Mouse (Mus musculus) liver, adult 2 months (tissue): ENCODE measurements at regions not wholly inside any gene's neighbourhood (a gene's known extent, or its start where the extent isn't known, plus 50 kb on each side); places are given as distances from the start of the nearest gene placed in this dataset.

Experiments used
- DNase-seq: peaks from one replicate; pipeline ENCODE4 v3.0.0-alpha.2; 2011; ENCODE audit warnings: low read depth, low spot score; ENCODE audit errors: extremely low read depth
- H3K27ac ChIP-seq: fragments of 200-500 bp; replicated peaks from 2 replicates; pipeline ENCODE4 v1.5.1; 2012; ENCODE audit warnings: low read depth, mild to moderate bottlenecking, control low read depth, inconsistent platforms, low read length; ENCODE audit not compliant: insufficient read depth
- H3K27me3 ChIP-seq: fragments of 200-500 bp; 2 replicates; pipeline ENCODE4 v1.6.1; 2012; ENCODE audit warnings: mild to moderate bottlenecking, moderate library complexity, low read length, inconsistent platforms; ENCODE audit not compliant: control insufficient read depth, insufficient read depth
- H3K36me3 ChIP-seq: fragments of 200-500 bp; 2 replicates; pipeline ENCODE4 v1.6.1; 2012; ENCODE audit warnings: low read length, inconsistent platforms; ENCODE audit not compliant: control insufficient read depth, insufficient read depth
- H3K4me1 ChIP-seq: fragments of 200-500 bp; 2 replicates; pipeline ENCODE4 v1.6.1; 2011; ENCODE audit warnings: low read length; ENCODE audit not compliant: control insufficient read depth, insufficient read depth
- H3K4me3 ChIP-seq: fragments of 200-500 bp; 2 replicates; pipeline ENCODE4 v1.5.1; 2011; ENCODE audit warnings: low read depth, mild to moderate bottlenecking, control low read depth, low read length, moderate library complexity; ENCODE audit not compliant: insufficient read depth
- H3K79me2 ChIP-seq: fragments of 200-500 bp; 2 replicates; pipeline ENCODE4 v1.6.1; 2012; ENCODE audit warnings: inconsistent platforms, mild to moderate bottlenecking, low read length, moderate library complexity; ENCODE audit not compliant: control insufficient read depth, insufficient read depth
- H3K9ac ChIP-seq: fragments of 200-500 bp; 2 replicates; pipeline ENCODE4 v1.6.1; 2012; ENCODE audit warnings: low read depth, mild to moderate bottlenecking, control low read depth, inconsistent platforms, low read length
- CTCF ChIP-seq: fragments of 200-500 bp; IDR thresholded peaks from 2 replicates; pipeline ENCODE4 v1.5.1; 2011; ENCODE audit warnings: low read depth, low read length, control low read depth
- POLR2A ChIP-seq: fragments of 200-500 bp; IDR thresholded peaks from 2 replicates; pipeline ENCODE4 v1.6.1; 2011; ENCODE audit warnings: low read length, control low read depth; ENCODE audit not compliant: insufficient read depth; ENCODE audit errors: extremely low read depth
- WGBS: fragments of 180-500 bp; shearing (Covaris S2); methylation state at CpG from one replicate; pipeline ENCODE4 v1.1.7; 2018; 5-methylcytosine and 5-hydroxymethylcytosine counted together

GRCm38 (mm10) chr9:25201671-25202070, 50.1 kb upstream of the Herpud2 start:
- H3K4me1 ChIP-seq, result no peaks in the 10 kb centered on the region
- H3K79me2 ChIP-seq, result no peaks in the 10 kb centered on the region
- no peak overlapping the region for H3K27ac ChIP-seq
- H3K36me3 ChIP-seq, result no peaks in the 10 kb centered on the region
- TF ChIP-seq POLR2A (no peak), CTCF (no peak)
- H3K27me3 ChIP-seq, result no peaks in the 10 kb centered on the region
- H3K9ac ChIP-seq, result no peak overlapping the region
- no peak overlapping the region for H3K4me3 ChIP-seq
- WGBS, result 63% methylated on average over 6 of the region's 6 CpGs
- DNase-seq, result peak; percentile 13
